Mouse (Mus musculus) ES-E14 (cell line): ENCODE measurements around the gene Pde8a. TPM values are rescaled to one million over a fixed set of nuclear protein-coding genes. Genes with fewer than 3 reads are reported as not detected.

Source experiments
- DNase-seq: peaks from one replicate; pipeline ENCODE4 v3.0.0-alpha.2; 2013; ENCODE audit warnings: low read depth, low spot score
- H3K27ac ChIP-seq: 2 replicates; pipeline ENCODE4 v1.5.1; 2012; ENCODE audit warnings: low read depth, mild to moderate bottlenecking, low read length, moderate library complexity, mixed read lengths; ENCODE audit not compliant: poor library complexity, insufficient read depth, severe bottlenecking
- H3K36me3 ChIP-seq: 2 replicates; pipeline ENCODE4 v1.6.1; 2012; ENCODE audit warnings: mild to moderate bottlenecking, low read length, moderate library complexity, mixed read lengths; ENCODE audit not compliant: control insufficient read depth, poor library complexity, insufficient read depth, severe bottlenecking
- H3K4me1 ChIP-seq, 2 experiments: fragments of 150-350 bp in 1 of 2; sonication (generic) in 1 of 2; 2 replicates each; pipeline ENCODE4 v1.6.1; 2012; ENCODE audit warnings: low read length in 2 of 2, mild to moderate bottlenecking in 1 of 2, mixed read lengths in 1 of 2; ENCODE audit not compliant: control insufficient read depth in 2 of 2, insufficient read depth in 2 of 2, poor library complexity in 1 of 2
- H3K4me3 ChIP-seq, 2 experiments: fragments of 150-350 bp in 1 of 2; sonication (generic) in 1 of 2; 2 replicates each; pipeline ENCODE4 v1.5.1; 2012; ENCODE audit warnings: low read length in 2 of 2, low read depth in 1 of 2, mild to moderate bottlenecking in 1 of 2, mixed read lengths in 1 of 2; ENCODE audit not compliant: insufficient read depth in 1 of 2, poor library complexity in 1 of 2, severe bottlenecking in 1 of 2
- H3K9ac ChIP-seq: 2 replicates; pipeline ENCODE4 v1.6.1; 2012; ENCODE audit warnings: low read depth, mild to moderate bottlenecking, low read length, mixed read lengths; ENCODE audit not compliant: poor library complexity, insufficient read depth, severe bottlenecking
- H3K9me3 ChIP-seq: fragments of 150-350 bp; sonication (generic); 2 replicates; pipeline ENCODE4 v1.6.1; 2012; ENCODE audit warnings: low read depth, mild to moderate bottlenecking, low read length; ENCODE audit not compliant: control insufficient read depth, insufficient read depth
- CHD2 ChIP-seq: IDR thresholded peaks from 2 replicates; pipeline ENCODE4 v1.6.1; 2014; ENCODE audit warnings: mild to moderate bottlenecking, low read depth, low read length, inconsistent platforms
- HCFC1 ChIP-seq: IDR thresholded peaks from 2 replicates; pipeline ENCODE4 v1.6.1; 2012; ENCODE audit warnings: low read length, inconsistent platforms, borderline replicate concordance; ENCODE audit not compliant: insufficient read depth
- MAFK ChIP-seq: IDR thresholded peaks from 2 replicates; pipeline ENCODE4 v1.6.1; 2014; ENCODE audit warnings: mild to moderate bottlenecking, low read depth, low read length, inconsistent platforms; ENCODE audit not compliant: insufficient read depth
- ZC3H11A ChIP-seq: IDR thresholded peaks from 2 replicates; pipeline ENCODE4 v1.6.1; 2012; ENCODE audit warnings: low read depth, mild to moderate bottlenecking, inconsistent platforms, low read length, borderline replicate concordance
- ZNF384 ChIP-seq: IDR thresholded peaks from 2 replicates; pipeline ENCODE4 v1.6.1; 2012; ENCODE audit warnings: low read depth, low read length, inconsistent platforms
- in situ Hi-C, 2 experiments: fragments of 600-800 bp; cut with MboI; formaldehyde crosslinking; loops; one replicate each; pipeline ENCODE4 v1.15.1; 2025; ENCODE audit warnings: low sequenced_read_pairs in 2 of 2, inconsistent platforms in 1 of 2; ENCODE audit not compliant: unreplicated experiment in 2 of 2
- total RNA-seq: library from RNA; depleted of rRNA; stranded (reverse); fragments of 300-350 nt; gene quantifications from 2 replicates; pipeline ENCODE4 v1.2.3, GENCODE M21; 2012; rRNA removed

The Pde8a gene
- total RNA-seq = 1.3 and 2.2 TPM in 2 replicates

- Histone ChIP-seq H3K4me1 (peaks cover 17 to 19% of the 10 kb centered on the region in 2 experiments), H3K36me3 (no peaks in the 10 kb centered on the region), H3K9me3 (no peaks in the 10 kb centered on the region), H3K4me3 (peak within 1 kb of the TSS; percentile 65 to 79), H3K9ac (peak within 1 kb of the TSS; percentile 60), H3K27ac (peak within 1 kb of the TSS; percentile 3; the same call in 1 of the 2 replicates)
- in situ Hi-C loops = no loop called here
- TF ChIP-seq CHD2 (no peak), MAFK (no peak), ZC3H11A (no peak), ZNF384 (no peak), HCFC1 (no peak)
- DNase-seq = no peak
These were observed at the start of gene Pde8a for GRCm38 (mm10) chr7:81213347-81214152. Gene Pde8a (plus strand): TSS chr7:81213596.

GRCm38 (mm10) chr7:81164411-81164810 is 49.0 kb upstream of the Pde8a start:
- no peak for DNase-seq
- in situ Hi-C loops = loop anchor here (5.0 to 25.0 kb wide), 2 partner anchors 173 kb away; partner anchors contain the start of gene Rps17 (in 1 of the 2)
- Histone ChIP-seq H3K9me3 (no peaks in the 10 kb centered on the region), H3K27ac (no peak overlapping the region), H3K36me3 (peaks cover 32% of the 10 kb centered on the region; the same call in 1 of the 2 replicates), H3K4me3 (no peak overlapping the region), H3K4me1 (no peaks in the 10 kb centered on the region), H3K9ac (no peak overlapping the region)
- TF ChIP-seq CHD2 = no peak
- TF ChIP-seq ZC3H11A = no peak
- TF ChIP-seq ZNF384 = no peak
- TF ChIP-seq MAFK = no peak
- no peak for TF ChIP-seq HCFC1

GRCm38 (mm10) chr7:81167124-81167523 is 46.3 kb upstream of the Pde8a start:
- Histone ChIP-seq H3K27ac (no peak overlapping the region), H3K36me3 (peaks cover 31% of the 10 kb centered on the region; the same call in 1 of the 2 replicates), H3K9ac (no peak overlapping the region), H3K4me1 (no peaks in the 10 kb centered on the region), H3K4me3 (no peak overlapping the region), H3K9me3 (no peaks in the 10 kb centered on the region)
- in situ Hi-C loops = loop anchor here in 1 of 2 experiments (25.0 kb wide), 1 partner anchor 170 kb away; the partner anchor contains the start of gene Rps17
- DNase-seq = no peak
- TF ChIP-seq ZNF384 (peak; percentile 83), CHD2 (no peak)

- Histone ChIP-seq H3K27ac (no peak overlapping the region), H3K4me3 (no peak overlapping the region), H3K36me3 (peaks cover 25% of the 10 kb centered on the region; the same call in 1 of the 2 replicates), H3K4me1 (no peaks in the 10 kb centered on the region), H3K9me3 (no peaks in the 10 kb centered on the region), H3K9ac (no peak overlapping the region)
- TF ChIP-seq ZNF384 (no peak), HCFC1 (no peak), MAFK (no peak), ZC3H11A (no peak), CHD2 (no peak)
- in situ Hi-C loops = loop anchor here in 1 of 2 experiments (25.0 kb wide), 1 partner anchor 168 kb away; the partner anchor contains the start of gene Rps17
- no peak for DNase-seq
These were observed 44.0 kb upstream of the Pde8a start for GRCm38 (mm10) chr7:81169351-81169750.
